Mouse (Mus musculus) heart, adult 2 months (tissue): ENCODE results near the gene Adamts18.

Experiments
- CTCF ChIP-seq: fragments of 200-600 bp; IDR thresholded peaks from 2 replicates; pipeline ENCODE4 v1.8.1; 2022; ENCODE audit warnings: antibody characterized with exemption, mild to moderate bottlenecking, moderate library complexity
- EP300 ChIP-seq: fragments of 200-500 bp; IDR thresholded peaks from 2 replicates; pipeline ENCODE4 v1.6.1; 2011; ENCODE audit warnings: low read depth, low read length, control low read depth; ENCODE audit not compliant: insufficient read depth
- POLR2A ChIP-seq: fragments of 200-500 bp; IDR thresholded peaks from 2 replicates; pipeline ENCODE4 v1.6.1; 2011; ENCODE audit warnings: mild to moderate bottlenecking, low read depth, low read length, control low read depth; ENCODE audit not compliant: insufficient read depth

- TF ChIP-seq CTCF (no peak), EP300 (no peak), POLR2A (no peak)
Measured at GRCm38 (mm10) chr8:113811521-113811920, 37.0 kb downstream of the Adamts18 start.
